Mouse (Mus musculus): ENCODE measurements at regions not wholly inside any gene's neighbourhood (a gene's known extent, or its start where the extent isn't known, plus 50 kb on each side); places are given as distances from the start of the nearest gene placed in this dataset.

DNA sequence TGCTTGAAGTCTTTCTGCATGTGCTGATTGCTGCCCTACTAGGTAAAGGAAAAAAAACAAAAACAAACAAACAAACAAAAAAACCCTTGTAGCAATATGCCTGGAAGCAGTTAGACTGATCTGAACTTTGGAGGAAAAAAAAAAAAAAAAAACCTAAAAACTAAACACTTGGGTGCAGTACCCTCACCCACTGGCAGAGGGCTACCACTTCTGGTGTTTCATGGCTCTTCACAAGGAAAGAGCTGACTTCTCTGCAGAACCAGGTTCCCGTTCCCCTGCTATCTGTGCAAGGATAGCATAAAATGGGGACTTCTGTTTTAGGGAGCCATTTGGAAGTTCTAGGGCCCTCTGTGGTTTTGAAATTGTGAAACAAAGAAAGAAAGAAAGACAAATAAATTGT is 52.2 kb upstream of the Otud4 start:
- no peak for DNase-seq (ENCODE audit: low read depth in 1 of 2, low spot score in 2 of 2)

DNA sequence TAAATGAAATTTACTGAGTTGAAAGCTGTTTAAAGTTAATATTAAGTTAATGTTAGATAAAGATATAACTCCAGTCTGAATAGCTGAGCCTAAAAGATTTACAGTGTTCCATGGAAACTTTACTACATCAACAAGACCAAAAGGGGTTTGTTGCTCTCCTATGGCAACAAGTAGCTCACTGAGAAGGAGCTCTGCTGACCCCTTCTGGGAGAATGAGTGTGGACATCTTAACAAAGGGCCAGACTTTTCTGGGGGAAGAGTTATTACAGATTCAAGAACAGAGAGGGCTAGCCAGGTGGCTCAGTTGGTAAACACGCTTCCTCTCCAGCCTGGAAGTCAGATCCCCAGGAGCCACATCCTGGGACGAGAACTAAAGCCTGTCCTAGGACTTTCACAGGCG is 54.5 kb upstream of the Otud4 start:
- DNase-seq (ENCODE audit: low read depth in 1 of 2, low spot score in 2 of 2) = no peak

DNA sequence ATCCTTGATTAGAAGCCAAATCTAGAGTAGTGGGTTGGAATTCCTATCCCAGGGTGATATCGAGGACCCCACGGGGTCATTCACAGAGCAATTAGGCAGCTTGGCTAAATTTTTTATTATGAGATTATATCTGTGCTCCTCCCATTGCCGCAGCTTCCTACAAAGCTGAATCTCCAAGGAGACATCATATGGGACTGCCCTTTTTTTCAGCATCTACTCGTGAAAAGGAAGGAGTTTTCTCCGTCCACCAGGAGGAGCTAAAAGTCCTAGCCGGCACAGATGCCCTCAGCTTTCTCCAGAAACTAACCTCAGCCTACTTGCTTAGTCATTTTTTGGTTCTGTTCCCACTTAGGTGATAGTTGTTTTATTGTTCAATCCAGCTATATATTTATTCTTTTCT is 56.1 kb upstream of the Otud4 start:
- no peak for DNase-seq (ENCODE audit: low read depth in 1 of 2, low spot score in 2 of 2)

DNA sequence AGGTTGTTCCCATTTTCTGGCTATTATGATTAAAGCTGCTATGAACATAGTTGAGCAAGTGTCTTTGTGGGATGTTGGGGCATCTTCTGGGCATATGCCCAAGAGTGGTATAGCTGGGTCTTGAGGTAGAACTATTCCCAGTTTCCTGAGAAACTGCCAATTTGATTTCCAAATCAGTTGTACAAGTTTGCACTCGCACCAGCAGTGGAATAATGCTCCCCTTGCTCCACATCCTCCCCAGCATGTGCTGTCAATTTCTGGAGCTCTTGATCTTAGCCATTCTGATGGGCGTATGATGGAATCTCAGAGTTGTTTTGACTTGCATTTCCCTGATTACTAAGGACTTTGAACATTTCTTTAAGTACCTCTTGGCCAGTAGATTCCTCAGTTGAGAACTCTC is 57.2 kb upstream of the Otud4 start:
- no peak for DNase-seq (ENCODE audit: low read depth in 1 of 2, low spot score in 2 of 2)

DNA sequence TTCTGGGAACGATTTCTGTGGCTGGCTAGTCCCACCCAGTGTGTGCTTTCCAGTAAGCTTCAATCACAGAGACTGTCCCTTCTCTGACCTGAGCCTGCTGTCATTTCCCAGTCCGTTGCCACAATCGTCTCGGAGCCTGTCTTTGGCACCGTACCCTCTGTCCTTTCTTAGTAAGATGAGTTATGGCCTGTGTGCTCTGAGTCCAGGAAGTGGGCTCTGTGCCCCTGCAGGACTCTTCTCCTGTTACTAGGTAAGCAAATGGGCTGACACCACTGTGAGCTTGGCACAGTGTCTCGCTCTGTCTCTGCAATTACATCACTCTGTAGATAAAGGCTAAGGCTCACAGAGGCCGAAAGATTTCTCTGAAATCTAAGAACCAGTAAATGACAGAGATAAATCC is 63.3 kb upstream of the Otud4 start:
- DNase-seq (ENCODE audit: low read depth in 1 of 2, low spot score in 2 of 2) = no peak

DNA sequence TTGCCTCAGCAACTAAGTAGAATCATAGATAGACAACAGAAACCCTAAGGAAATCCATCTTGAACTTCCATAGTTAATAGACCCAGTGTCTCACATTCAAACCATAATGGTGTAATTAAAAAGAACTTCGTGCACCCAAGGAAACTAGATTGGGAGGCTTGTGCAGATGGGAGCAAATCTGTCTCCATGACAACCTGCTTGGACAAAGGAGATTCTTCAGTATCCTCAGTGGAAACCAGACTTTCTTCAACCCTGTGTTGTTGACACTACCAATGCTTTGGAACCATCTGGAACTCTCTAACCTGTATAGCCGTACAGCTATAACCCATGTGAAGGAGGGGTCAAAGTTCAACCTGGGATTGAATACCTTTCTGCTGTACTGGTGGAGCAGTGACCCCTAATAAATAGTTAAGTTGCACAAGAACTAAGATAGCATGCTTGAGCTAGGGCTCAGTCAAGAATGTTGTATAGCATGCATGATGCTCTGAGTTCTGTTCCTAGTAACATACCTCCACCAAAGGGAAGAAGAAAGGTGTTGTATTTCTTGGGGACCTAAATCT is 64.2 kb upstream of the Otud4 start:
- no peak for DNase-seq (ENCODE audit: low read depth in 1 of 2, low spot score in 2 of 2)

DNA sequence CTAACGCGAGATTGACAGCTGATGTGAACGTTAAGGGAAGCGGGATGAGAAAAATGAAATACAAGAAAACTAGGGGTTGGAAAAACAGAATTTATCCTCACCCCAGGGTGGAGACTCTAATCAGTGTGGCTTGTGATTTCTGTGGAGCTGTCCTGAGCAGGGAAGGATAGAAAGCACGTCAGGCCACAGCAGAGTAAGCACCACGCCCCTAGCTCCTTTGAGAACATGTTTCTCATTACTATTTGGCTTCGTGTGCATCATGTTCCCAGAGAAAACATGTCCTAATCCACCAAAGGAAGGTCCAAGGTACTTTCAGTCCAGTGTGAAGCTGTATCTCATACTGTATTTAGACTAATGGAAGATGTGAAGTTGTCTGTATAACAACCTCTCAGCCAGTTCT is 65.9 kb upstream of the Otud4 start:
- no peak for DNase-seq (ENCODE audit: low read depth in 1 of 2, low spot score in 2 of 2)

DNA sequence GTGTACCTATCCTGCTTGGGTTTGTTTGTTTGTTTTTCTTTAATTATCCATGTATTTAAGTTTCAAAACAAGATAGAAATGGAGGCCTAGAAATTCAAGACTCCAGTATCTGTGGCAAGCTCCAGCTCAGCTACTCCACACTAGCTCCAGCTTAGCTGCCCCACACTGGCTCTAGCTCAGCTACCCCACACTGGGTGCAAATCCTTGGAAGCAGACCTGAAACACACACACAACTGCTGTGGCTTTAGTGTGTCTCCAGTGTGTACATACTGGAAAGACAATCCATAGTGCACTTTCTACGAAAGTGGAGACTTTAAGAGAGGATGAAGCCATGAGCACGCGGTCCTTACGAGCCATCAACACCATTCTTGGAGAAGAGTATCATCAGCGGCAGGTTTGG is 66.9 kb upstream of the Otud4 start:
- no peak for DNase-seq (ENCODE audit: low read depth in 1 of 2, low spot score in 2 of 2)

DNA sequence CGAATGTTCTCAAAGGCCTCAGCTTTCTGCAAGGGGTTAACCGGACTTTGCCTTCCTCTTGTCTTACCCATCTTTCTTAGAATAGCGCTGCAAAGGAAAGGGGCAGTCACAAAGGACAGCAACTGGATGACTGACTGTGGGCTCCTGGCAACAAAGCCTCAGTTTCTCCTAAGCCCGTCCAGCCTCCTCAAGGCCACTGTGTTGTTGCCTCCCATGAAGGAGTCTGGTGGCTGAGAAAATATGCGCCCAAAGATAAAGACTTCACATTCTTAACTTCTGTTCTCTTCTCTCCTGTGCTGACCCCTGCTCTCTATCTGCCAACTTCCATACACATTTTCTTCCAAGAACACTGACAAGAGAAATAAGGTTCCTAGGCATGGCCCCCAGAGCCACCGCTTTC is 76.3 kb upstream of the Otud4 start:
- no peak for DNase-seq (ENCODE audit: low read depth in 1 of 2, low spot score in 2 of 2)

DNA sequence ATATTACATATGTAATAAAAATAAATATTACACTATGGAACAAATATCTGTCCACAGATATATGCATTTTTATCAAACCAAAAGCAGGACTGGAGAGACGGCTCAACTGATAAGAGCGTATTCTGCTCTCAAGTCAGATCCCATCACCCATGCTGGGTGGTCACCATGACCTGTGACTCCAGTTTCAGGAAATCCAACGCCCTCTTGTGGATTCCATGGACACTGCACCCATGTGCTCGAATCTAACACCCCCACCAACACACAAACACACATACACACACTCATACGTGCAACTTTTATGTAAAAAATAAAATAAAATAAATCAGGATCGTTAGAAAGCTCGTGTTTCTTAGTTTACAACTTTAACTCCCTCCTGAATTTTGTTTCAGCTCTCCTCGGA is 76.7 kb upstream of the Otud4 start:
- DNase-seq (ENCODE audit: low read depth in 1 of 2, low spot score in 2 of 2) = no peak

DNA sequence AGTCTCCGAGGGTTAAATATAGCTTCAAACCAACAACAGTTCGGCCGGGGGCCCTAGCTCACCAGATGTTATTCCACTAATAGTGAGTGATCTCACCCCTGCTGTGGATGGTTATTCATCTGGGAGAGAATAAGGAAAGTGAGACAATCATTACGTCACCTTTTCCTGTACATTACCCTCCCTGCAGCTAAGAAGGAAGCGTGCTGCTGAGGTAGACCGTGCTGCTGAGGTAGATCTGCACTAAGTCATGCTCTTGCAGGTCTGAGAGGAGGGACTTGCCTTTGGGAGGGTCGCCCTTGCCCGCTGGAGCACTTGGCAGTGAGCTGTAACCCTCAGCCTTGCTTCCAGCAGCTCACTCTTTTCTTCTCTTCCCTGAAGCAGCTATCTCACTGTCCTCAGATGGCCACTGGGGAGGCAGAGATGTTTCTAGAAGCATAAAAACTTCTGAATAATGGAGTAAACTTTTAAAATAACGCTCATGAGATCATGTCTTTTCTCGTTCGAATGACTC is 77.3 kb upstream of the Otud4 start:
- DNase-seq (ENCODE audit: low read depth in 1 of 2, low spot score in 2 of 2) = no peak

DNA sequence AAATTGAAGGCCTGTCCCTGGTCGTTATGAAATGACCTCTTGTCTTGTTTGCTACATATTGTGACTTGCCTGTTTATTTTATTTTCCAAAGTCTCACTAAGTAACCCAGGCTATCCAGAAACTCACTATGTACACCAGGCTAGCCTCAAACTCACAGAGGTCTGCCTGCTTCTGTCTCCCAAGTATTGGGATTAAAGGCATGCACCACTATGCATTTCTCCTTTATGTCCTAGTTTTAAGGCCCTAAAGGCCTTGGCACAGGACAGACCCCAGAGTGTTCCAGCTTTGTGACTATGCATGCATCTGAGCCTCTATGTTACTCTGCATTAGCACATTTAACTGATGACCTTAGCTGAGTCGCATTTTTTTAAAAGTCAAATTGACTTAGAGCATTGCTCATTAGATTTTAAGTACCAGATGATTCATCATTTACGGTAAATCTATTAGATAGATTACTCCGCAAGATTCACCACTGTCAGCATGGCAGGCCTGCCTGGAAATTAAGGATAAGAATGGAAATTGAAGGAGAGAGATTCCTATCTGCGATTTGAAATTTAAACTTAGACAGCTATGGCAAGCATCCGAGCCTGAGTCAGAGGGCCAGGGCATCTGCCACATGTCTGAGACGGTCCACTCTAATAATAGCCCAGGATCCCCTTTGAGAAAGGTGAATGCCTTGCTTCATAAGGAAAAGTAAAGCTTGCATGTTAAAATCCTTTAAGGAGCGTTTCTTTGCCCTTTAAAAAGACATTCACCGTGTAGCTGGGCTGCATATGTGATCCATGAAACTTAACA is 78.0 kb upstream of the Otud4 start:
- no peak for DNase-seq (ENCODE audit: low read depth in 1 of 2, low spot score in 2 of 2)

DNA sequence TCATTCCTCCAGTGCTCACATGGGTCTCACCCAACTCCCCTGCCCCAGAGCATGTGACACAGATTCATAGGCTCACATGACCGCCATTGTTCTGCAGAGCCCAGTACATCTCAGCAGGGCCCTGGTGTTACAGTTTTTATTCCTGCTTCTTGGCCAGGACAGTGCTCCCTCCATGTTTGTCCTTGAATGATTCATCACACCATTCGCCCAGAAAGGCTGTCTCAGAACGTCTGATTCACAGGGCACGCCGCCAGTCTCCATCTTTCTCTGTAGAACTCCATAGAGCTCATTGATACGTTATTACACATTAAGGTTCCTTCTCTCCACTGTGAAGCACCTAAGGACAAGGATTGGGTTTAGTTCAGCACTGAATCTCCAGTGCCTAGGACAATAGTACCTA is 79.9 kb upstream of the Otud4 start:
- no peak for DNase-seq (ENCODE audit: low read depth in 1 of 2, low spot score in 2 of 2)

DNA sequence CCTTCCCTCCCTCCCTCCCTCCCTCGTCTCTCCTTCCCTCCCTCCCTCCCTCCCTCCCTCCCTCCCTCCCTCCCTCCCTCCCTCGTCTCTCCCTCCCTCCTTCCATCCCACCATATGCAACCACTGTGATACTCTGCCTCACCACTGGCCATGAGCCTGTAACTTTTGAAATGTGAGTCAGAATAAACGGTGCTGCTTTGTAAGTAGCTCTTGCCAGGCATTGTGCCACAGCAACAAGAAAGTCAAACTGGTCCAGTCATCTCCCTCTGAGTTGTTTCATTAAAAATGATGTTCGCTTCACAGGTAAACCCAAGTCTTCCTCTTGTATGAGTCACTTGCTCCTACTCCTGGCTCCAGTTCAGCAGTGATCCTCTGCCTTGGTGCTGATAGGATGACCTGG is 85.1 kb upstream of the Otud4 start:
- no peak for DNase-seq (ENCODE audit: low read depth in 1 of 2, low spot score in 2 of 2)

DNA sequence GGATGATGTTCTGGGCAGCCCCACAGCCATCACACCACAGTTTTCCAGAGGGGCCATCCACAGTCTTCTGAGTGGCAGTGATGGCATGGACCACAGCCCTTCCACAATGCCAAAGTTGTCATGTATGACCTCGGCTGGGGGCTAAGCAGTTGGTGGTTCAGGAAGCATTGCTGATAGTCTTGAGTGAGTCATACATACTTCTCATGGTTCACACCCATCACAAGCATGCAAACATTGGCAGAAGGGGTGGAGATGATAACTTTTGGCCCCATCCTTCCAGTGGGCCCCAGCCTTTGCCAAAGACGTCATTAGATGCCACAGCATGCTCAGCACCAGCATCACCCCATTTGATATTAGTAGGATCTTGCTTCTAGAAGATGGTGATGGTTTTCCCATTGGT is 89.3 kb upstream of the Otud4 start:
- DNase-seq (ENCODE audit: low read depth in 1 of 2, low spot score in 2 of 2) = no peak

DNA sequence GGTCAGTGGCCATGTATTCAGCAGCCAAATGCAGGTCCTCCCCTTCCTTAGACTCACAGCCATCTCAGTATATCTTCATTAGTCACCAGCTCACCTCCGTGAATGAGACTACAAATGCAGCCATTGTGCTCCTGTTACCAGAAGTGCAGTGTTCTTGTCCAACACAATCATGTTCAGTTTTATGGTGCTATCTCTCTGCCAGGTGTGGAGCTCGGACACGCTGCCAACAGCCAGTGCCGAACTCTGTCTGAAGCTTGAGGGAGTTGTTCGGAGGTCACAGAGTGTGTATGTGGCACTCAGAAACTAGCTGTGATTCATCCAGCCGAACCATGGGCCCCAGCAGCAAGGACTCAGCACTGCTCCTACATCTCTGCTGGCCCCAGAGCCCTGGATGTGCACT is 91.3 kb upstream of the Otud4 start:
- no peak for DNase-seq (ENCODE audit: low read depth in 1 of 2, low spot score in 2 of 2)

DNA sequence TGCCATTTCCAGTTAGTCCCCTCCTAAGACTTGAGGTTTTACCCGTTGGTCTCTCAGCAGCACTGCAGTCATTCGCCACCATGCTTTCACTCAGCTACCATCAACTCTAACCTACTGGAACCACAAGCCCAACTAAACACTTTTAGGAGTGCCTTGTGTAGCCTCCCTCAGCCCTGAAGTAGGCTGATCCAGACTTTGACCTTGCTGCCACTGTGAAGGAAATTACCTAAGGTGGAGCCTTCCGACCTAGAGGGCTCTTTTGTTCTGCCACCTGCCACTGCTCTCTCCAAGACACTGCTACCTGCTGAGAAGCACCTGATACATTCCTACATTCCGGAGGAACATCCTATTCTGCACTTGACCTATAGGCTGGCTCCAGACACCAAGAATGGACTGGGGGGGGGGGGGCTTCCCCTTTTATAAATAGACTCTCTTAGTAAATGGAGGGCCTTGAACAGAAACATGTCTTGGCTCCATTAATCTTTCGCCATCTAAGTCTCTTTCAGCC is 93.5 kb upstream of the Otud4 start:
- DNase-seq (ENCODE audit: low read depth in 1 of 2, low spot score in 2 of 2) = no peak

DNA sequence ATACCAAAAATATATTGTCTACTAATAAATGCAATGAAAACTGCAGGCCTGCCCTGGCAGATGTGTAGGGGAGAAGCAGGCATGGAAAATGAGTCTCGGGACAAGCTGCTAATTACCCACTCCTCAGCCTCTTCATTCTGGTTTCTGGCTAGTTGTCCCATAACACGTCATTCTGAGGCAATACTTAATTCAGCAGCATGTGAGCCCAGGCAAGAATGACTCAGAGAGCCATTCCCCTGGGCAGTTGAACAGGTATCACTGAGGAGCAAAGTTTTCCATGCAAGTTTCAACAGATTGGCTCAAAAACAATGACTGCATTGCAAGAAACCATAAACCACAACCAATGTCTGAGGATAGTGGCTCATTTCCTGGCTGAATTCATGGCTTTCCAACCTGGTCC is 97.0 kb upstream of the Otud4 start:
- DNase-seq (ENCODE audit: low read depth in 1 of 2, low spot score in 2 of 2) = no peak

DNA sequence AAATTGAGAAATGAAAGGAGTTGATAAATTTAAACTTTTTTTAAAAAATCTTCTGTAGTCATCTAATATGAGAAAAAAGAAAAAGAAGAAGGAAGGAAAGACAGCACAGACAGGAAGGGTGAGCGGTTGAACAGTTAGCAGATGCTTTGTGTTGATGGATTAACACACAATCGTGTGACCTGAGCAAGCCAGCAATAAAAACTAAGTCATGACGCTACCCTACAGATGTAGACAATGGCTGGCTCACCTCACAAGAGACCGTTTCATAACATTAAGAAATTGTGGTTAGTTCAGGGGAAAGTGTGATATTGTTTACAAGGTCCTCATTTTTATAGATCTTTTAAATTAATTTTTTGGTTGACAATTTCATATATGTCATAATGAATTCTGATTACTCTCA is 99.4 kb upstream of the Otud4 start:
- no peak for DNase-seq (ENCODE audit: low read depth in 1 of 2, low spot score in 2 of 2)

DNA sequence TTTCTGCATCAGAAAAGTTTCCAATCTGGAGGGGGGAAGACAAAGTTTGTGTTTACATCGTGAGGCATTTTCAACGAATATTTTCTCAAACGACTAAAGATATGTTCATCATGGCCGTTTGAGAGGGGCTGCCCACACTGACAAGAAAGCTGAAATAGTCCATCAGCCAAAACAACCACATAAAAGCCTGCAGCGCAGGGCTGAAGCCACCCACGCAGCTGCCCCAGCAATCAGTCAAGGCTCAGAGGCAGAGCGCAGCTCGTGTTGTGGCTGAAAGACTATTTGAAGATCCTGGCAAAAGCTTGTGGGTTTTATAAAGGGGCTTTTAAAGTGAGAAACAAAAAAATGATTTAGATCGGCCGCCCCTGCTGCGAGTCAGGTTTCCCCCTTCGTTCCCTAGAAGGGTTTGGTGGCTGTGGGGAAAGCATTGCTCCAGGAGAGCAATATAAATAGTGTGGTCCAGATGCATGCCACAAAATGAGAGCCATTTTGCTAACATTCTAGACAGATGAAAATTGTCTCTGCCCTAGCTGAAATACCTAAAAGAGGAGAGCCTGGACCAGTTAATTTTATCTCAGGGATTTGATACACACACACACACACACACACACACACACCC is 105.0 kb upstream of the Otud4 start:
- no peak for DNase-seq (ENCODE audit: low read depth in 1 of 2, low spot score in 2 of 2)

DNA sequence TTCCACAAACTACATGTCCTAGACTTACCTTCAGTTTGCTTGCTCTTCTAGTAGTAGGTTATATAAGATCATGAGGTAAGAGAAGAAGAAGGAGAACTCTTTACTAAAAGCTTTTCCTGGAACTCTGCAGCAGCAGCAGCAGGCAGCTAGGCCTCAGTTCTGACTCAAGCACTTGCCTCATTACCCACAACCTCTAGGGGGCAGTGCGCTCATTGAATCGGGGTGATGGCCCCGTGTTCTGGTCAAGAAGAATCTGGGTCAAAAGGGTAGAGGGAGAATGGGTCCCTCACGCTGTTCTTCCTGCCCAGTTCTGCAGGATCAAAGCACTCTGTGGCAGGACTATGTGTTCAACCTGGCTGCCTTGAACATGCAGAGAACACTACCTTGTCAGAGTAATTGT is 109.9 kb upstream of the Otud4 start:
- DNase-seq (ENCODE audit: low read depth in 1 of 2, low spot score in 2 of 2) = no peak

DNA sequence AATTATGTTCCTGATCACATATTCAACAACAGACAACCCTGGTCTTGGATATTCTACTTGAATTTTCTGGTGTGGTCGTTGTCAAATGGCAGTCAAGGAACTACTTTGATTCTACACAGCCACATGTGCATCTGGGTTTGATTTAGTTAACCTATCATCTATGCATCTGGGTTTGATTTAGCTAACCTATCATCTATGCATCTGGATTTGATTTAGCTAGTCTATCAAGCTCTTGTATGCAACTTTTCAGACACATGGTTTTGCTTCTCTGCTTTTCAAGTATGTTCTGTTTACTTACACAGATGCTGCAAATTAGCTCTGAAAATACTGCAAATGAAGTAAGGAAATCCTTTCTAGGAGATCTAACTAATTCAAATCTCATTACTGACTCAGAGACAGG is 117.4 kb upstream of the Otud4 start:
- no peak for DNase-seq (ENCODE audit: low read depth in 1 of 2, low spot score in 2 of 2)

Measured in monocyte, adult 2 months (primary cell).